Mouse (Mus musculus) embryonic facial prominence, embryonic 11.5 days (tissue): Measurements from ENCODE around the gene Il17ra. TPM values are rescaled to one million over a fixed set of nuclear protein-coding genes. Genes with fewer than 3 reads are reported as not detected.

Source experiments
- ATAC-seq: fragments of 200-750 bp; cut with Nextera tagmentation; replicated peaks from 2 replicates; pipeline ENCODE4 v1.8.0; 2017; ENCODE audit warnings: low read depth; ENCODE audit not compliant: insufficient number of reproducible peaks, low FRiP score, low TSS enrichment
- DNase-seq: peaks from one replicate; pipeline ENCODE4 v3.0.0-alpha.2; 2015; ENCODE audit warnings: low spot score
- H3K27ac ChIP-seq: fragments of 300-500 bp; sonication (generic); replicated peaks from 2 replicates; pipeline ENCODE4 v1.5.1; 2014; ENCODE audit warnings: mild to moderate bottlenecking, low read depth, low read length, control low read depth
- H3K27me3 ChIP-seq: fragments of 300-500 bp; sonication (generic); 2 replicates; pipeline ENCODE4 v1.6.1; 2014; ENCODE audit warnings: mild to moderate bottlenecking, low read length, moderate library complexity, mixed read lengths; ENCODE audit not compliant: control insufficient read depth, insufficient read depth
- H3K36me3 ChIP-seq: fragments of 300-500 bp; sonication (generic); replicated peaks from 2 replicates; pipeline ENCODE4 v1.6.1; 2014; ENCODE audit warnings: low read depth, mild to moderate bottlenecking, low read length, moderate library complexity, mixed read lengths; ENCODE audit not compliant: control insufficient read depth, insufficient read depth
- H3K4me1 ChIP-seq: fragments of 300-500 bp; sonication (generic); 2 replicates; pipeline ENCODE4 v1.6.1; 2014; ENCODE audit warnings: low read length, mixed read lengths; ENCODE audit not compliant: control insufficient read depth, insufficient read depth
- H3K4me2 ChIP-seq: fragments of 300-500 bp; sonication (generic); 2 replicates; pipeline ENCODE4 v1.6.1; 2014; ENCODE audit warnings: low read depth, mild to moderate bottlenecking, control low read depth, low read length, moderate library complexity
- H3K4me3 ChIP-seq: fragments of 300-500 bp; sonication (generic); 2 replicates; pipeline ENCODE4 v1.5.1; 2014; ENCODE audit warnings: low read depth, low read length, control low read depth
- H3K9ac ChIP-seq: fragments of 300-500 bp; sonication (generic); replicated peaks from 2 replicates; pipeline ENCODE4 v1.6.1; 2014; ENCODE audit warnings: mild to moderate bottlenecking, control low read depth, low read length
- H3K9me3 ChIP-seq: fragments of 300-500 bp; sonication (generic); replicated peaks from 2 replicates; pipeline ENCODE4 v1.6.1; 2016; ENCODE audit warnings: mild to moderate bottlenecking, low read length, inconsistent platforms, mixed read lengths; ENCODE audit not compliant: control insufficient read depth
- WGBS: fragments of 180-500 bp; shearing (Covaris S2); extraction: QIAGEN DNeasy Blood & Tissue Kit; methylation state at CpG from one replicate; pipeline ENCODE4 v1.1.7; 2014; 5-methylcytosine and 5-hydroxymethylcytosine counted together
- polyA plus RNA-seq: library from polyadenylated mRNA; unstranded; fragments of >200 nt; fragmentation: Nextera tagmentation; extraction: Ambion mirVana; gene quantifications from 2 replicates; pipeline ENCODE4 v1.2.1, GENCODE M21; 2014

Il17ra gene
- polyA plus RNA-seq, 1 experiment from 2014 or later, result 2.0 TPM

GRCm38 (mm10) chr6:120536337-120536736 is 73.3 kb downstream of the Il17ra start:
- H3K9me3 ChIP-seq, result no peaks in the 10 kb centered on the region
- H3K27me3 ChIP-seq, result no peaks in the 10 kb centered on the region
- H3K36me3 ChIP-seq, result no peaks in the 10 kb centered on the region
- no peak for ATAC-seq
- WGBS, result 83% methylated on average over 2 of the region's 2 CpGs
- H3K9ac ChIP-seq, result no peak overlapping the region
- no peak for DNase-seq
- H3K4me2 ChIP-seq, result no peak overlapping the region
- H3K27ac ChIP-seq, result no peak overlapping the region
- no peak overlapping the region for H3K4me3 ChIP-seq
- no peaks in the 10 kb centered on the region; the same call in 1 of the 2 replicates for H3K4me1 ChIP-seq

Other genes starting within 250 kb of the Il17ra start
- gene D330020A13Rik, start 168.9 kb upstream of the Il17ra start, polyA plus RNA-seq, result 0.20 TPM in 1 of 2 replicates, not detected in the other
- 0.18 TPM in 2 replicates for gene B4galnt3, start 168.7 kb upstream of the Il17ra start, polyA plus RNA-seq
- 54.5 and 55.9 TPM in 2 replicates for gene Kdm5a, start 99.1 kb upstream of the Il17ra start, polyA plus RNA-seq
- 26.3 and 29.5 TPM in 2 replicates for gene Ccdc77, start 98.9 kb upstream of the Il17ra start, polyA plus RNA-seq
- 0.38 and 0.41 TPM in 2 replicates for gene Tmem121b, start 30.6 kb downstream of the Il17ra start, polyA plus RNA-seq
- 13.3 and 14.2 TPM in 2 replicates for gene Hdhd5, start 68.1 kb downstream of the Il17ra start, polyA plus RNA-seq
- gene Cecr2, start 203.1 kb downstream of the Il17ra start, polyA plus RNA-seq, result 7.2 and 8.2 TPM in 2 replicates